Mouse (Mus musculus): ENCODE measurements around the gene Btbd35f24. TPM values are rescaled to one million over a fixed set of nuclear protein-coding genes. Genes with fewer than 3 reads are reported as not detected.
"Not testable (repeated sequence)": the region's sequence is repeated elsewhere in the genome, so short reads cannot be mapped to it uniquely, and the experiment has no call there.

The Btbd35f24 gene
- polyA plus RNA-seq (2016; fragmentation: Nextera tagmentation; extraction: Ambion mirVana), result not detected in 2 replicates

DNA sequence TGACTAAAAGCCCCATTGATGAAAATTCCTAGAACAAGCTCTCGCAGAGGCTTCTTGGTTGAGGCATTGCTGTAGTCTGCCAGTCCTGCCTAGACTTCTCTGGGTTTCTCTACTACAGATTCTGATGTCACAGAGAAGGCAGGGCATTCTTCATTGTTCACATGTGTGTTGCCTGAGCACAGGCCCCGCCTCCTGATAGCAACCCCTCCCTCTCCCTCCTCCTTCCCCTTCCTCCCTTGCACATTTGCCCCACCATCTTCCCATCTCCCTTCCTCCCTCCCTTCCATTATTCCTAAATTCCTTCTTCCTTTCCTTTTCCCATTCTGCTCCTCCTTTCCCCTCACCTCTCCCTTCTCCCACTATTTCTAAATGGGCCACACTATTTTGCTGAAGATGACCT is at the start of gene Btbd35f24:
Gene Btbd35f24, minus strand, starts transcription at position 101 of the 400 bp plus-strand sequence.
- not testable (repeated sequence) for H3K4me3 ChIP-seq; H3K27me3 ChIP-seq; H3K4me1 ChIP-seq; ATAC-seq (ENCODE audit: insufficient number of reproducible peaks, insufficient read depth, low FRiP score, low TSS enrichment); H3K9ac ChIP-seq; H3K9me3 ChIP-seq; H3K27ac ChIP-seq; H3K4me2 ChIP-seq (replicated peaks); H3K36me3 ChIP-seq
- 63% methylated on average over 2 of the region's 2 CpGs for WGBS

Other genes with a start within 250 kb of the Btbd35f24 start
- gene Btbd35f23, start 119.0 kb downstream of the Btbd35f24 start, polyA plus RNA-seq (2016; fragmentation: Nextera tagmentation; extraction: Ambion mirVana), result not detected in 2 replicates
- not detected in 2 replicates for gene Btbd35f11, start 247.9 kb upstream of the Btbd35f24 start, polyA plus RNA-seq (2016; fragmentation: Nextera tagmentation; extraction: Ambion mirVana)